Mouse (Mus musculus) liver, adult 2 months (tissue): ENCODE measurements around the gene Akr1a1.

Source experiments
- CTCF ChIP-seq: fragments of 200-500 bp; IDR thresholded peaks from 2 replicates; pipeline ENCODE4 v1.5.1; 2011; ENCODE audit warnings: low read depth, low read length, control low read depth
- POLR2A ChIP-seq: fragments of 200-500 bp; IDR thresholded peaks from 2 replicates; pipeline ENCODE4 v1.6.1; 2011; ENCODE audit warnings: low read length, control low read depth; ENCODE audit not compliant: insufficient read depth; ENCODE audit errors: extremely low read depth

- TF ChIP-seq POLR2A (no peak), CTCF (no peak)
Observed at GRCm38 (mm10) chr4:116666625-116667024, 15.1 kb upstream of the Akr1a1 start.
